Mouse (Mus musculus): ENCODE results near the gene Tgm4. TPM values are rescaled to one million over a fixed set of nuclear protein-coding genes. Genes with fewer than 3 reads are reported as not detected.

The Tgm4 gene
- polyA plus RNA-seq, 1 experiment from 2014 or later, result 0.44 TPM

DNA sequence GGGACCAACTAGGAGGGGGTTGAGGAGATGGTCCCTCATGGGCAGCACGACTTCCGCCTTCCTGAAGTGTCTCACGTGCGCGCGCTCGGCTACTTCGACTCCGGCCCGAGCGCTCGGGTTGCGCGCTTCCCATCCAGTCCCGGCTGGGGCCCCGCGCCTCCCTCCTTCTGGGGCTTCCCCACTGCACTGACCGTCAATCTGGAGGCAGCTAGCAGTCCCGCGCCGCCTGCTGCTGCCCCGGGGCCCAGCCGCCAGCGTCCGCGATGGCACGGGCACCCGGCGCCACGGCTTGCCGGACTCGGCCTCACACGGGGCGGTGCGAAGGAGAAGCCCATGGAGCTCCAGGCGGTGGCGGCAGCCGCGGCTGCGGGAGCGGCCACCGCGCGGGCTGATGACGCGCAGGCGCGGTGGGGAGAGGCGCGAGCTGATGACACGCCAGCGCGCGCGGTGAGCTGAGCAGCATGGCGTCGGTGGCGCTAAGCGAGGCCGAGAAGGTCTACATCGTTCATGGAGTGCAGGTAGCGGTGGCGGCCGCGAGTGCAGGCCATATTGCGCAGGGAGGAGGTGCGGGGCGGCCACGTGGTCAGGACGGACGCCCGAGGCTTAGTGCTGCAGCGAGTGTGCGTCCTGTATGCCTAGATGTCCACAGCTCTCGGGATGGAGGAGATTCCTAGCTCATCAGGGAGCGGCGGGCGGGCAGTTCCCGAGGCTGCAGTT lies 78.4 kb downstream of the Tgm4 start, which contains the start of the genes Zdhhc3 and Exosc7:
Gene Zdhhc3, minus strand, starts transcription at position 401 of the 717 bp plus-strand sequence.
Gene Exosc7, plus strand, starts transcription at position 411 of the 717 bp plus-strand sequence.
- H3K9ac ChIP-seq (ENCODE audit: low read length), result peak within 1 kb of the TSS; percentile 94
- H3K27ac ChIP-seq (replicated peaks), result peak within 1 kb of the TSS; percentile 97
- H3K36me3 ChIP-seq (ENCODE audit: control insufficient read depth, insufficient read depth, low read length), result no peaks in the 10 kb centered on the region; the same call in 1 of the 2 replicates
- H3K4me3 ChIP-seq (ENCODE audit: low read depth, low read length), result peak within 1 kb of the TSS; percentile 87
- H3K4me2 ChIP-seq (replicated peaks; ENCODE audit: low read depth), result peak within 1 kb of the TSS; percentile 88
- peaks cover 6% of the 10 kb centered on the region; the same call in 1 of the 2 replicates for H3K4me1 ChIP-seq (replicated peaks; ENCODE audit: control insufficient read depth, insufficient read depth)
- WGBS, result 0% methylated on average over 76 of the region's 79 CpGs
- ATAC-seq (ENCODE audit: low FRiP score, low TSS enrichment) (peak; percentile 92), DNase-seq (ENCODE audit: low spot score) (peak; percentile 90)
- TF ChIP-seq CTCF (IDR thresholded peaks at IDR 0.05; ENCODE audit: low read depth) (peak; percentile 20; the same call in 1 of the 2 replicates), EP300 (optimal IDR thresholded peaks at IDR 0.05) (no peak)
- H3K27me3 ChIP-seq (ENCODE audit: control insufficient read depth, insufficient read depth, low read length), result no peaks in the 10 kb centered on the region
- no peaks in the 10 kb centered on the region for H3K9me3 ChIP-seq (ENCODE audit: control insufficient read depth, low read length)

DNA sequence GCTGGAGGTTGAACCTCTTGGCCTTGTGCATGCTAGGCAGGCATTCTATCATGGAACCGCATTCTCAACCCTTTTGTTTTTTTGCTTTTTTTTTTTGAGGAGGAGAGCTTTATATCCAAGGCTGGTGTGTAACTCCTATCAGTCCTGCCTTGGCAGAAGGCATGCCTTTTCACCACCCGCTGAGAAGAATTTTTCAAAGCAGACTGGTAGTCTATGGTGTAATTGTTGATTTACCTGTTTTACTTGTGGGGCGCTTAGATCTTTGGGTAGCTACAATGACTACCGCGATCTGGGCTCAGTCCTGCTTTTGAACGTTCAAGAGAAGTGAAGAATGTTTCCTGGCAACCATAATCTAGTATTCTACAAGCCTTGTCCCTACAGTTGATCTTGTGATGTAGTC lies 79.4 kb downstream of the Tgm4 start:
- Histone ChIP-seq H3K27ac (replicated peaks) (peak overlapping the region; percentile 97), H3K4me2 (replicated peaks; ENCODE audit: low read depth) (peak overlapping the region; percentile 88), H3K4me1 (replicated peaks; ENCODE audit: control insufficient read depth, insufficient read depth) (peaks cover 6% of the 10 kb centered on the region; the same call in 1 of the 2 replicates), H3K36me3 (ENCODE audit: control insufficient read depth, insufficient read depth, low read length) (peaks cover 3% of the 10 kb centered on the region; the same call in 1 of the 2 replicates), H3K27me3 (ENCODE audit: control insufficient read depth, insufficient read depth, low read length) (no peaks in the 10 kb centered on the region), H3K4me3 (ENCODE audit: low read depth, low read length) (peak overlapping the region; percentile 87), H3K9me3 (ENCODE audit: control insufficient read depth, low read length) (no peaks in the 10 kb centered on the region), H3K9ac (ENCODE audit: low read length) (peak overlapping the region; percentile 94)
- DNase-seq (ENCODE audit: low spot score), result no peak
- no peak for ATAC-seq (ENCODE audit: low FRiP score, low TSS enrichment)
- 39% methylated on average over 6 of the region's 6 CpGs for WGBS
- TF ChIP-seq CTCF (IDR thresholded peaks at IDR 0.05; ENCODE audit: low read depth) (no peak), EP300 (optimal IDR thresholded peaks at IDR 0.05) (no peak)

DNA sequence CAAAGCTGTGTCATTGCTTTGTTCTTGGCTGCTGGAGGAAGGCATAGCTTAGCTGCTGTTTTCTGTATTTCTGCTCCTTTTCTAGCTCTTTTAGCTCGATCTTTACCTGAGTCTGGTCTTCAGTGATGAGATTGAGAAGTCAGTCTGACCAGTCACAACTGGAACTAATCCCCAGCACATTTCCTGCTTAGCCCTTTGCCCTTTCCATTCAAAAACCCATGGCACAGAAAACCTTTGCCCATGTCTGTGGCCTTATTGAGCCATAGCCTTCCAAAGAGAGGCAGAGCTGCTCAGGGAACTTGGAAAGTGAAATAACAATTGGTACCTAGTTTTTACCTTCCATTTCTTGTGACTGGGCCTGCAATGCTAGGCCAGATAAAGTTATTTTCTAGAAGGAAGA lies 81.0 kb downstream of the Tgm4 start:
- 96% methylated on average over 1 of the region's 1 CpGs for WGBS
- Histone ChIP-seq H3K4me3 (ENCODE audit: low read depth, low read length) (no peak overlapping the region), H3K4me1 (replicated peaks; ENCODE audit: control insufficient read depth, insufficient read depth) (peaks cover 6% of the 10 kb centered on the region; the same call in 1 of the 2 replicates), H3K36me3 (ENCODE audit: control insufficient read depth, insufficient read depth, low read length) (peaks cover 13% of the 10 kb centered on the region), H3K27me3 (ENCODE audit: control insufficient read depth, insufficient read depth, low read length) (no peaks in the 10 kb centered on the region), H3K27ac (replicated peaks) (no peak overlapping the region), H3K9ac (ENCODE audit: low read length) (no peak overlapping the region), H3K4me2 (replicated peaks; ENCODE audit: low read depth) (no peak overlapping the region), H3K9me3 (ENCODE audit: control insufficient read depth, low read length) (no peaks in the 10 kb centered on the region)
- TF ChIP-seq EP300 (optimal IDR thresholded peaks at IDR 0.05) (no peak), CTCF (IDR thresholded peaks at IDR 0.05; ENCODE audit: low read depth) (no peak)
- ATAC-seq (ENCODE audit: low FRiP score, low TSS enrichment) (no peak), DNase-seq (ENCODE audit: low spot score) (no peak)

Other genes starting within 250 kb of the Tgm4 start
- 2.8 and 3.1 TPM in 2 replicates for gene Tcaim, start 229.2 kb upstream of the Tgm4 start, polyA plus RNA-seq (2015; fragmentation: Nextera tagmentation; extraction: Ambion mirVana)
- 0.32 TPM in 1 of 2 replicates, not detected in the other for gene Gm35549, start 190.7 kb upstream of the Tgm4 start, polyA plus RNA-seq (2015; fragmentation: Nextera tagmentation; extraction: Ambion mirVana)
- gene Zfp445, start 168.7 kb upstream of the Tgm4 start, polyA plus RNA-seq (2015; fragmentation: Nextera tagmentation; extraction: Ambion mirVana), result 17.0 and 19.2 TPM in 2 replicates
- gene Zkscan7, start 149.0 kb upstream of the Tgm4 start, polyA plus RNA-seq (2015; fragmentation: Nextera tagmentation; extraction: Ambion mirVana), result 2.0 and 2.6 TPM in 2 replicates
- gene Zfp105, start 111.7 kb upstream of the Tgm4 start, polyA plus RNA-seq (2015; fragmentation: Nextera tagmentation; extraction: Ambion mirVana), result 5.2 and 5.4 TPM in 2 replicates
- gene 1110059G10Rik, start 83.7 kb upstream of the Tgm4 start, polyA plus RNA-seq (2015; fragmentation: Nextera tagmentation; extraction: Ambion mirVana), result 31.0 and 32.2 TPM in 2 replicates
- gene Kif15, start 83.7 kb upstream of the Tgm4 start, polyA plus RNA-seq (2015; fragmentation: Nextera tagmentation; extraction: Ambion mirVana), result 7.3 and 9.3 TPM in 2 replicates
- 28.3 and 30.1 TPM in 2 replicates for gene Tmem42, start 13.4 kb upstream of the Tgm4 start, polyA plus RNA-seq (2015; fragmentation: Nextera tagmentation; extraction: Ambion mirVana)
- 64.7 and 65.7 TPM in 2 replicates for gene Zdhhc3, start 78.5 kb downstream of the Tgm4 start, polyA plus RNA-seq (2015; fragmentation: Nextera tagmentation; extraction: Ambion mirVana)
- gene Exosc7, start 78.5 kb downstream of the Tgm4 start, polyA plus RNA-seq (2015; fragmentation: Nextera tagmentation; extraction: Ambion mirVana), result 73.1 and 73.5 TPM in 2 replicates
- 13.9 and 17.1 TPM in 2 replicates for gene Clec3b, start 116.2 kb downstream of the Tgm4 start, polyA plus RNA-seq (2015; fragmentation: Nextera tagmentation; extraction: Ambion mirVana)
- 7.4 and 7.9 TPM in 2 replicates for gene Cdcp1, start 181.3 kb downstream of the Tgm4 start, polyA plus RNA-seq (2015; fragmentation: Nextera tagmentation; extraction: Ambion mirVana)
- 15.1 and 16.8 TPM in 2 replicates for gene Tmem158, start 226.0 kb downstream of the Tgm4 start, polyA plus RNA-seq (2015; fragmentation: Nextera tagmentation; extraction: Ambion mirVana)